Mouse (Mus musculus) liver, postnatal 0 days (tissue): ENCODE results near the gene Arhgef2. TPM values are rescaled to one million over a fixed set of nuclear protein-coding genes. Genes with fewer than 3 reads are reported as not detected.
A peak's percentile ranks its signal among the peaks of the same experiment; 100 is the strongest.
"Not testable (repeated sequence)": the region's sequence is repeated elsewhere in the genome, so short reads cannot be mapped to it uniquely, and the experiment has no call there.

Experiments
- ATAC-seq: fragments of 200-750 bp; cut with Nextera tagmentation; 2 replicates; pipeline ENCODE4 v1.8.0; 2017; ENCODE audit warnings: mild to moderate bottlenecking, moderate library complexity
- DNase-seq: peaks from one replicate; pipeline ENCODE4 v3.0.0-alpha.2; 2016
- H3K27ac ChIP-seq: fragments of 300-500 bp; sonication (generic); 2 replicates; pipeline ENCODE4 v1.5.1; 2014; ENCODE audit warnings: antibody characterized with exemption, moderate library complexity, mild to moderate bottlenecking, low read depth
- H3K27me3 ChIP-seq: fragments of 300-500 bp; sonication (generic); 2 replicates; pipeline ENCODE4 v1.6.1; 2014; ENCODE audit warnings: low read length, control low read depth, mixed read lengths; ENCODE audit not compliant: insufficient read depth
- H3K36me3 ChIP-seq: fragments of 300-500 bp; sonication (generic); replicated peaks from 2 replicates; pipeline ENCODE4 v1.6.1; 2014; ENCODE audit warnings: mild to moderate bottlenecking, control low read depth, low read length, moderate library complexity, mixed read lengths; ENCODE audit not compliant: insufficient read depth
- H3K4me1 ChIP-seq: fragments of 300-500 bp; sonication (generic); 2 replicates; pipeline ENCODE4 v1.6.1; 2014; ENCODE audit warnings: antibody characterized with exemption, mild to moderate bottlenecking, control low read depth; ENCODE audit not compliant: insufficient read depth
- H3K4me2 ChIP-seq: fragments of 300-500 bp; sonication (generic); 2 replicates; pipeline ENCODE4 v1.6.1; 2014; ENCODE audit warnings: low read depth, mild to moderate bottlenecking, low read length, moderate library complexity, mixed read lengths
- H3K4me3 ChIP-seq: fragments of 300-500 bp; sonication (generic); 2 replicates; pipeline ENCODE4 v1.5.1; 2014; ENCODE audit warnings: low read depth, low read length
- H3K9ac ChIP-seq: fragments of 300-500 bp; sonication (generic); replicated peaks from 2 replicates; pipeline ENCODE4 v1.6.1; 2014; ENCODE audit warnings: mild to moderate bottlenecking, moderate library complexity
- H3K9me3 ChIP-seq: fragments of 300-500 bp; sonication (generic); 2 replicates; pipeline ENCODE4 v1.6.1; 2016; ENCODE audit warnings: mild to moderate bottlenecking, control low read depth, low read length, mixed read lengths
- CTCF ChIP-seq: sonication (generic); IDR thresholded peaks from 2 replicates; pipeline ENCODE4 v1.5.1; 2016; ENCODE audit warnings: antibody characterized with exemption, low read depth
- EP300 ChIP-seq: IDR thresholded peaks from 2 replicates; pipeline ENCODE4 v1.6.1; 2016; ENCODE audit warnings: antibody characterized with exemption, low read depth, mild to moderate bottlenecking
- WGBS: fragments of 180-500 bp; shearing (Covaris S2); extraction: QIAGEN DNeasy Blood & Tissue Kit; methylation state at CpG from one replicate; pipeline ENCODE4 v1.1.7; 2014; ENCODE audit not compliant: insufficient replicate concordance; 5-methylcytosine and 5-hydroxymethylcytosine counted together
- polyA plus RNA-seq: library from polyadenylated mRNA; unstranded; fragments of >200 nt; fragmentation: Nextera tagmentation; extraction: Ambion mirVana; gene quantifications from 2 replicates; pipeline ENCODE4 v1.2.1, GENCODE M21; 2015

The Arhgef2 gene
- polyA plus RNA-seq, 1 experiment from 2014 or later, result 13.7 TPM

DNA sequence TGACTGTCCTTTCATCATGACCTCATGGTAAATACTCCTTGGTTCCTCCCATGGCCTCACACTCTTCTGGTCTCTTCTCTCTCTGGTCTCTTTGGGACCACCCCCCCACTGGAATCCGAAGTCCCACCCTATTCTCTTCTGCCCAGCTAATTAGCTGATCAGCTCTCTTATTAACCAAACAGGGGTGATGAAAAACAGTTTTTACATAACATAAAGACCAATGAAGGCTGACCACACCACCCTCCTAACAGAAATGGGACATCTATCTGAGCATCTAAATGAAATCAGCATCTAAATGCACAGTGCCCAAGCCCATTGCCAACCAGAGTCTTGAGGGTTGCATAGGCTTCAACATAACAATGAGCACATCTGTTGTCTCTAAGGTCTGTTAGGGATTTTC is 33.9 kb upstream of the Arhgef2 start:
- WGBS, result 68% methylated on average over 1 of the region's 1 CpGs
- no peak for TF ChIP-seq EP300
- TF ChIP-seq CTCF, result no peak
- Histone ChIP-seq H3K9me3 (no peaks in the 10 kb centered on the region), H3K4me3 (no peak overlapping the region), H3K4me1 (peaks cover 20% of the 10 kb centered on the region), H3K9ac (no peak overlapping the region), H3K27ac (no peak overlapping the region), H3K27me3 (no peaks in the 10 kb centered on the region), H3K4me2 (no peak overlapping the region), H3K36me3 (peaks cover 17% of the 10 kb centered on the region)
- ATAC-seq, result no peak
- DNase-seq, result no peak

DNA sequence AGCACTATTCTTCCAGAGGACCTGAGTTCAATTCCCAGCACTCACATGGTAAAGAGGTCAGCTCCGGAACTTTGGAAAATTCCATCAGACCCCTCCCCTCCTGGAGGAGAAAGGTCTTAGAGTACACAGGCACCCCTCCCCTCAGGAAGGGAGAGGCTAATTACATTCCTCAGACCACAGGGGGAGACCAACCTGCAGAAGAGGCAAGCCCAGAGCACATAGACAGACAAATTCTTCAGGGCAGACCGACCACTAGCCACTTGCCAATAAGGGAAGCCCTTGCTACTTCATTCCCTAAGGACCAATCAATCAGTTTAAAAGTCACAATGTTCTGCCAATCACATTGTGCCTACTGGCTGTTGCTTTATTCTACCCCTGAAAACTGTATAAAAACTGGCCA is 32.9 kb upstream of the Arhgef2 start:
- H3K4me1 ChIP-seq, result peaks cover 18% of the 10 kb centered on the region
- no peak for DNase-seq
- no peaks in the 10 kb centered on the region for H3K27me3 ChIP-seq
- no peak overlapping the region for H3K27ac ChIP-seq
- TF ChIP-seq CTCF, result no peak
- TF ChIP-seq EP300, result no peak
- peaks cover 15% of the 10 kb centered on the region for H3K36me3 ChIP-seq
- WGBS, result 82% methylated on average over 2 of the region's 2 CpGs
- no peak for ATAC-seq
- H3K9ac ChIP-seq, result no peak overlapping the region
- no peak overlapping the region for H3K4me2 ChIP-seq
- H3K4me3 ChIP-seq, result no peak overlapping the region
- H3K9me3 ChIP-seq, result no peaks in the 10 kb centered on the region

DNA sequence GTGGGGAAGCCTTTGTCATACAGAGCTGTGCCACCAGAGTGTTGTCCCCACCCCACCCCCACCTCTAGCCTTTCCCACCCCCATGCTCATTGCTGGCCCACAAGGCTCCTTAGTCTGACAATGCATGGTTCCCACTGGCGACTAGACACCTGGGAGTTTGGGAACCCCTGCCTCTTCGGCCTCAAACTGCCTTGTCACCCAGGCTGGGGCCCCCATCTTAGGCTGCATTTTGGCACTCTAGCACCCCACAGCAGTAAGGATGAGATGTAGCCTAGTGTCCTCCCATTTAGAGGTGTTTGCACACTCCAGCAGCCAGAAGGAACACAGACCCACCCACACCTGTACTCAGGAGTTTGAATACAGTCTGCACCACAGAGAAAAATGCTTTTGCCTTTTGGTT is 32.0 kb upstream of the Arhgef2 start:
- H3K9me3 ChIP-seq, result no peaks in the 10 kb centered on the region

DNA sequence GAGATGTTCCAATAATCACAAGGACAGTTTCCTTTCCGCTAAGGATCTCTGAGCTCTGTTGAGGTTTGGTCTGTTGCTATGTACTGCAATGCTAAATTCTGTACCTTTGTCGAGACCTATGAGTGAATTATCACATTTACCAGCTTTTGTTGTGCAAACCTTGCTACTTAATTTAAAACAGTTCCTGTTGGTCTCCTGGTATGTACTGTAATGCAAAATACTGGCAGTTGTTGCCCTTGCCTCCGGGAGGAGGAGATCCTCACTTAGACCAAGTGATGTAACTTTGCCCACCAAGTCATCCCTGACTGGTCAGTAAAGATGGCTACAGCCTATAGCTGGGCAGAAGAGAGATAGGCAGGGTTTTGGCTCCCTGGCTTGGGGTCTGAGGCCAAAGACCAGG is 30.2 kb upstream of the Arhgef2 start, which contains the start of gene Ssr2:
Gene Ssr2, plus strand, starts transcription at position 337 of the 400 bp plus-strand sequence.
- no peak for DNase-seq
- ATAC-seq, result no peak
- Histone ChIP-seq H3K36me3 (no peaks in the 10 kb centered on the region), H3K9me3 (no peaks in the 10 kb centered on the region), H3K4me3 (no peak within 1 kb of the TSS), H3K27ac (no peak within 1 kb of the TSS), H3K4me1 (peaks cover 8% of the 10 kb centered on the region; the same call in 1 of the 2 replicates), H3K27me3 (no peaks in the 10 kb centered on the region), H3K4me2 (no peak within 1 kb of the TSS), H3K9ac (no peak within 1 kb of the TSS)
- 83% methylated on average over 3 of the region's 3 CpGs for WGBS
- no peak for TF ChIP-seq EP300
- no peak for TF ChIP-seq CTCF

More for the DNA sequence above, 32.0 kb upstream of the Arhgef2 start:
- ATAC-seq, result no peak
- TF ChIP-seq CTCF (no peak), EP300 (no peak)
- no peak overlapping the region for H3K4me2 ChIP-seq
- H3K4me3 ChIP-seq, result no peak overlapping the region
- peaks cover 5% of the 10 kb centered on the region; the same call in 1 of the 2 replicates for H3K36me3 ChIP-seq
- H3K9ac ChIP-seq, result no peak overlapping the region
- no peaks in the 10 kb centered on the region for H3K27me3 ChIP-seq
- peaks cover 9% of the 10 kb centered on the region for H3K4me1 ChIP-seq
- no peak overlapping the region for H3K27ac ChIP-seq
- no peak for DNase-seq
- 66% methylated on average over 2 of the region's 2 CpGs for WGBS

DNA sequence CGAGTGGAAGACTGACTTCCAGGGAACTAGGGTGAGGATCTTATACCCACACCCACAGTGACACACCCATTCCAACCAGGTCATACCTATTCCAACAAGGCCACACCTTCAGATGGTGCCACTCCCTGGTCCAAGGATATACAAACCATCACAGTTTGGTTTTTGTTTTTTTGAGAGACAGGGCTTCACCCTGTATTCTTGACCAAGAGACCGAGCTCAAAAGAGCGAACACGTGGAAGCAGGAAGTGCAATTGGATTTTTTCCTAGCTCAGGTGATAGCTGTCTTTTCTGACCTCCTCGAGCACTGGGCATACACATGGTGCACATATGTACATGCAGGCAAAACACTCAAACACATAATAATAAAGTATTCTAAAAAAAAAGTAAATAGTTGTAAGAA is 27.9 kb upstream of the Arhgef2 start:
- H3K4me2 ChIP-seq, H3K9me3 ChIP-seq, ATAC-seq, H3K4me3 ChIP-seq, H3K9ac ChIP-seq, H3K27me3 ChIP-seq, H3K27ac ChIP-seq, DNase-seq: not testable (repeated sequence)
- 76% methylated on average over 5 of the region's 5 CpGs for WGBS
- H3K36me3 ChIP-seq, result peaks cover 11% of the 10 kb centered on the region
- peaks cover 12% of the 10 kb centered on the region; the same call in 1 of the 2 replicates for H3K4me1 ChIP-seq

DNA sequence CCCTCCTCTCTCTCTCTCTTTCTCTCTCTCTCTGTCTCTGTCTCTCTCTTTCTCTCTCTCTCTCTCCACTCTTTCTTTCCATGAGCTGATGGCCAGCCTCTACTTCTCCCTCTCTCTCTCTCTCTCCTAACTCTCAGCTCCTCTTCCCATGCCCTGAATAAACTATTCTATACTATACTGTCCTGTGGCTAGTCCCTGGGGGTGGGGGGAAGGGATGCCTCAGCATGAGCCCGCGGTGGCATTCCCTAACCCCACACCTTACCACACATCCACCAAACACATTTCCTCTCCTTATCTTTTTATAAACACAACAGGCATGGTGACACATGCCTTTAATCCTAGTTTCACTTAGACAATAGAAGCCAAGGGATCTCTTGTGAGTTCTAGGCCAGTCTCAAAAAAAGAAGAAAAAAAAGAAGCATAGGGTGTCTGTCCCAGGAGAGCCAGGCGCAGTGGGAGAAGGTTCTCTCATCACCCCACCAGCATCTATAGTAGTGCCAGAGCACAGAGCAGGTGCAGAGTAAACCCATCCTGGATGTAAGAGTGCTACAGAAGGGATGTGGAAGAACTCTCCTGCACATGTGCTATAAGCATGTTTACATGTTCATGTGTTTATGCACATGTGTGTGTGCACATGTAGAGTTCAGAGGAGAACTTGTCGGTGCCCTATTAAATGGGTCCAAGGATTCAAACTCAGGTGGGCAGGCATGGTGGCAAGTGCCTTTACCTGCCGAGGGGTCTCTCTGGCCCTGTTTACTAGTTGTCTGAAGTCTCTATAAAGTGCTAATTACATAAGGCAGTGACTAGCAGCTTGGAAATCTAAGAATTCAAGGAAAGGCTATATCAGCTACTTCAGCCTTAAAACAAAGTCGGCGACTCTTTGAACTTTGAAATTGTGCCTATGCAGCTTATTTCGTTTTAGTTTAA is 27.0 kb upstream of the Arhgef2 start:
- H3K9me3 ChIP-seq, result no peaks in the 10 kb centered on the region
- H3K4me1 ChIP-seq, result peaks cover 12% of the 10 kb centered on the region; the same call in 1 of the 2 replicates
- peak overlapping the region; percentile 86 for H3K4me3 ChIP-seq
- H3K27me3 ChIP-seq, result no peaks in the 10 kb centered on the region
- TF ChIP-seq EP300, result no peak
- no peak for TF ChIP-seq CTCF
- H3K4me2 ChIP-seq, result peak overlapping the region; percentile 78
- H3K27ac ChIP-seq, result no peak overlapping the region
- no peak for ATAC-seq
- H3K36me3 ChIP-seq, result peaks cover 14% of the 10 kb centered on the region
- WGBS, result 40% methylated on average over 8 of the region's 8 CpGs
- no peak for DNase-seq
- H3K9ac ChIP-seq, result no peak overlapping the region; the same call in 1 of the 2 replicates
